Mouse (Mus musculus) limb, embryonic 14.5 days (tissue): ENCODE data around the gene Gm20388. TPM values are rescaled to one million over a fixed set of nuclear protein-coding genes. Genes with fewer than 3 reads are reported as not detected.

Source experiments
- ATAC-seq: fragments of 200-750 bp; cut with Nextera tagmentation; 2 replicates; pipeline ENCODE4 v1.8.0; 2017; ENCODE audit warnings: low read depth, moderate number of reproducible peaks, moderate TSS enrichment; ENCODE audit not compliant: low FRiP score
- DNase-seq: peaks from one replicate; pipeline ENCODE4 v3.0.0-alpha.2; 2015; ENCODE audit warnings: low spot score
- H3K27ac ChIP-seq: fragments of 300-500 bp; sonication (generic); replicated peaks from 2 replicates; pipeline ENCODE4 v1.5.1; 2014; ENCODE audit warnings: low read depth, mild to moderate bottlenecking, low read length, moderate library complexity, mixed read lengths
- H3K27me3 ChIP-seq: fragments of 300-500 bp; sonication (generic); 2 replicates; pipeline ENCODE4 v1.6.1; 2014; ENCODE audit warnings: low read length, mixed read lengths; ENCODE audit not compliant: control insufficient read depth, insufficient read depth
- H3K36me3 ChIP-seq: fragments of 300-500 bp; sonication (generic); 2 replicates; pipeline ENCODE4 v1.6.1; 2014; ENCODE audit warnings: mild to moderate bottlenecking, low read length, moderate library complexity, mixed read lengths; ENCODE audit not compliant: control insufficient read depth, insufficient read depth
- H3K4me1 ChIP-seq: fragments of 300-500 bp; sonication (generic); 2 replicates; pipeline ENCODE4 v1.6.1; 2014; ENCODE audit warnings: antibody characterized with exemption, low read length, mixed read lengths; ENCODE audit not compliant: control insufficient read depth, insufficient read depth
- H3K4me2 ChIP-seq: fragments of 300-500 bp; sonication (generic); replicated peaks from 2 replicates; pipeline ENCODE4 v1.6.1; 2014; ENCODE audit warnings: low read depth, mild to moderate bottlenecking, low read length, moderate library complexity; ENCODE audit not compliant: severe bottlenecking
- H3K4me3 ChIP-seq: fragments of 300-500 bp; sonication (generic); replicated peaks from 2 replicates; pipeline ENCODE4 v1.5.1; 2014; ENCODE audit warnings: low read length
- H3K9ac ChIP-seq: fragments of 300-500 bp; sonication (generic); 2 replicates; pipeline ENCODE4 v1.6.1; 2014; ENCODE audit warnings: mild to moderate bottlenecking, low read depth, low read length, moderate library complexity; ENCODE audit not compliant: severe bottlenecking
- H3K9me3 ChIP-seq: fragments of 300-500 bp; sonication (generic); 2 replicates; pipeline ENCODE4 v1.6.1; 2016; ENCODE audit warnings: low read length; ENCODE audit not compliant: control insufficient read depth
- POLR2A ChIP-seq: fragments of 200-500 bp; IDR thresholded peaks from 2 replicates; pipeline ENCODE4 v1.8.0; 2012; ENCODE audit warnings: inconsistent platforms, mild to moderate bottlenecking, moderate library complexity, borderline replicate concordance; ENCODE audit not compliant: insufficient read depth, insufficient read length; ENCODE audit errors: extremely low read depth
- WGBS: fragments of 180-500 bp; shearing (Covaris S2); extraction: QIAGEN DNeasy Blood & Tissue Kit; methylation state at CpG from one replicate; pipeline ENCODE4 v1.1.7; 2014; 5-methylcytosine and 5-hydroxymethylcytosine counted together
- polyA plus RNA-seq, 2 experiments: library from polyadenylated mRNA; depleted of rRNA in 1 of 2; stranded (reverse) in 1 of 2; unstranded in 1 of 2; fragments of >200 nt; fragmentation: Nextera tagmentation in 1 of 2; extraction: Ambion mirVana in 1 of 2; gene quantifications; 2 replicates each; pipeline versions ENCODE4 v1.2.1 to v1.2.3; 2012 to 2014

Gm20388 gene
- polyA plus RNA-seq, 2 experiments, result 1.9 to 49.9 TPM

GRCm38 (mm10) chr8:120598579-120598978 lies 687.9 kb downstream of the Gm20388 start:
- H3K27me3 ChIP-seq, result no peaks in the 10 kb centered on the region
- H3K4me3 ChIP-seq, result peak overlapping the region; percentile 16
- 0 out of 2 replicates have a peak overlapping the region, but pooled peaks have one; percentile 21 for H3K9ac ChIP-seq
- 22% methylated on average over 20 of the region's 24 CpGs for WGBS
- no peak for TF ChIP-seq POLR2A
- peak; percentile 72 for ATAC-seq
- H3K4me2 ChIP-seq, result peak overlapping the region; percentile 39
- no peak overlapping the region for H3K27ac ChIP-seq
- no peaks in the 10 kb centered on the region for H3K36me3 ChIP-seq
- peak; percentile 49 for DNase-seq
- H3K4me1 ChIP-seq, result peaks cover 3% of the 10 kb centered on the region; the same call in 1 of the 2 replicates
- no peaks in the 10 kb centered on the region for H3K9me3 ChIP-seq

- Histone ChIP-seq H3K27ac (no peak overlapping the region), H3K9me3 (no peaks in the 10 kb centered on the region), H3K27me3 (no peaks in the 10 kb centered on the region), H3K4me3 (no peak overlapping the region), H3K9ac (no peak overlapping the region), H3K4me2 (no peak overlapping the region), H3K4me1 (peaks cover 3% of the 10 kb centered on the region; the same call in 1 of the 2 replicates), H3K36me3 (no peaks in the 10 kb centered on the region)
- no peak for TF ChIP-seq POLR2A
- ATAC-seq (no peak), DNase-seq (no peak)
- 55% methylated on average over 7 of the region's 7 CpGs for WGBS
Measured at GRCm38 (mm10) chr8:120599504-120599903, 688.9 kb downstream of the Gm20388 start.

GRCm38 (mm10) chr8:120602672-120603071 lies 692.0 kb downstream of the Gm20388 start:
- Histone ChIP-seq H3K36me3 (no peaks in the 10 kb centered on the region), H3K9me3 (no peaks in the 10 kb centered on the region), H3K4me2 (no peak overlapping the region), H3K4me1 (peaks cover 3% of the 10 kb centered on the region; the same call in 1 of the 2 replicates), H3K4me3 (no peak overlapping the region), H3K27ac (0 out of 2 replicates have a peak overlapping the region, but pooled peaks have one; percentile 38), H3K27me3 (no peaks in the 10 kb centered on the region), H3K9ac (no peak overlapping the region)
- 29% methylated on average over 6 of the region's 6 CpGs for WGBS
- ATAC-seq, result peak; percentile 48
- TF ChIP-seq POLR2A, result no peak
- DNase-seq, result no peak

- no peak overlapping the region for H3K4me2 ChIP-seq
- no peaks in the 10 kb centered on the region for H3K36me3 ChIP-seq
- DNase-seq (no peak), ATAC-seq (no peak)
- H3K27me3 ChIP-seq, result no peaks in the 10 kb centered on the region
- H3K27ac ChIP-seq, result no peak overlapping the region
- no peaks in the 10 kb centered on the region for H3K4me1 ChIP-seq
- H3K9me3 ChIP-seq, result no peaks in the 10 kb centered on the region
- no peak overlapping the region for H3K9ac ChIP-seq
- H3K4me3 ChIP-seq, result no peak overlapping the region
- TF ChIP-seq POLR2A, result no peak
- WGBS, result 79% methylated on average over 9 of the region's 9 CpGs
Measured at GRCm38 (mm10) chr8:120607460-120607859, 696.8 kb downstream of the Gm20388 start.

- Histone ChIP-seq H3K27me3 (no peaks in the 10 kb centered on the region), H3K9me3 (no peaks in the 10 kb centered on the region), H3K4me2 (no peak overlapping the region), H3K36me3 (no peaks in the 10 kb centered on the region), H3K27ac (no peak overlapping the region), H3K9ac (no peak overlapping the region), H3K4me1 (no peaks in the 10 kb centered on the region), H3K4me3 (no peak overlapping the region)
- TF ChIP-seq POLR2A, result no peak
- ATAC-seq, result peak; percentile 67; the same call in 1 of the 2 replicates
- DNase-seq, result peak; percentile 53
- 15% methylated on average over 7 of the region's 7 CpGs for WGBS
Measured at GRCm38 (mm10) chr8:120607885-120608284, 697.2 kb downstream of the Gm20388 start.
